Mouse (Mus musculus) brain, embryonic 14.5 days (tissue): ENCODE results near the gene Gm38655. TPM values are rescaled to one million over a fixed set of nuclear protein-coding genes. Genes with fewer than 3 reads are reported as not detected.

ENCODE experiments used
- DNase-seq: peaks from one replicate; pipeline ENCODE4 v3.0.0-alpha.2; 2011; ENCODE audit warnings: low read depth
- CTCF ChIP-seq: fragments of 200-500 bp; IDR thresholded peaks from 2 replicates; pipeline ENCODE4 v1.5.1; 2012; ENCODE audit warnings: inconsistent platforms, mild to moderate bottlenecking, moderate library complexity, borderline replicate concordance; ENCODE audit not compliant: insufficient read depth, insufficient read length; ENCODE audit errors: extremely low read depth
- POLR2A ChIP-seq: fragments of 200-500 bp; IDR thresholded peaks from 2 replicates; pipeline ENCODE4 v1.6.1; 2012; ENCODE audit warnings: mild to moderate bottlenecking, inconsistent platforms, borderline replicate concordance; ENCODE audit not compliant: poor library complexity, insufficient read depth, insufficient read length, severe bottlenecking; ENCODE audit errors: extremely low read depth
- polyA plus RNA-seq: library from polyadenylated mRNA; depleted of rRNA; stranded (reverse); fragments of >200 nt; gene quantifications from 2 replicates; pipeline ENCODE4 v1.2.3, GENCODE M21; 2012; rRNA removed

Gm38655 gene
- polyA plus RNA-seq, 1 experiment: not detected

DNA sequence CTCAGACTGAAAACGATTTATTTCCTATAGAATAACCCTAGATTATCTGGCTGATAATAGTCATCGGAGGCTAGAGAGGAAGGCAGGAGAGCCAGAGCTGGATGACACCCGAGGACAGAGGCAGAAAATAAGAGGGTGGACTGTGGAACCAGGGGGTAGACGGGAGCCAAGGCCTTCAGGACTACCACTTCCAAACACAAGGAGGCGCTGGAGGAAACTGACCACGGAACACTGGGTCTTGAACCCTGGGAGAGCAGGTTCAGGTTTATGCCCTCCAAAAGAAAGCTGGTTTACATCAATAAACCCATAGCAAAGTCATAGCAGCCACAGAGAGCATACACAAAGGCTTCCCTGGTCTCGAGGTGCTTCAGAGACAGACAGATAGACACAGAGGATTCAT, 51.3 kb downstream of the Gm38655 start:
- no peak for DNase-seq
- TF ChIP-seq CTCF (peak; percentile 32; the same call in 1 of the 2 replicates), POLR2A (no peak)

Other genes with a start within 250 kb of the Gm38655 start
- 217 and 242 TPM in 2 replicates for gene Mapk8ip3, start 238.5 kb downstream of the Gm38655 start, polyA plus RNA-seq
- 62.9 and 65.5 TPM in 2 replicates for gene Jpt2, start 214.8 kb downstream of the Gm38655 start, polyA plus RNA-seq
- gene Cramp1l, start 159.7 kb downstream of the Gm38655 start, polyA plus RNA-seq: 31.4 and 31.9 TPM in 2 replicates
- gene Ift140, start 159.4 kb downstream of the Gm38655 start, polyA plus RNA-seq: 22.9 and 23.9 TPM in 2 replicates
- 9.6 and 10.5 TPM in 2 replicates for gene Tmem204, start 91.9 kb downstream of the Gm38655 start, polyA plus RNA-seq
- 40.9 and 41.6 TPM in 2 replicates for gene Telo2, start 59.5 kb downstream of the Gm38655 start, polyA plus RNA-seq
- gene Ptx4, start 54.7 kb downstream of the Gm38655 start, polyA plus RNA-seq: 0.07 TPM in 1 of 2 replicates, not detected in the other
- gene Clcn7, start 42.1 kb downstream of the Gm38655 start, polyA plus RNA-seq: 41.4 and 45.7 TPM in 2 replicates
- gene Ccdc154, start 13.0 kb downstream of the Gm38655 start, polyA plus RNA-seq: not detected in 2 replicates
- 22.3 and 29.5 TPM in 2 replicates for gene BC003965, start 9.1 kb upstream of the Gm38655 start, polyA plus RNA-seq
- 22.3 and 24.1 TPM in 2 replicates for gene Unkl, start 12.9 kb upstream of the Gm38655 start, polyA plus RNA-seq
- gene Gnptg, start 64.7 kb upstream of the Gm38655 start, polyA plus RNA-seq: 75.1 and 108 TPM in 2 replicates
- gene Tsr3, start 64.7 kb upstream of the Gm38655 start, polyA plus RNA-seq: 40.8 and 54.0 TPM in 2 replicates
- gene Baiap3, start 80.9 kb upstream of the Gm38655 start, polyA plus RNA-seq: 15.6 and 16.6 TPM in 2 replicates
- gene Ube2i, start 99.2 kb upstream of the Gm38655 start, polyA plus RNA-seq: 481 and 573 TPM in 2 replicates
- 0.08 and 0.19 TPM in 2 replicates for gene Prss34, start 122.9 kb upstream of the Gm38655 start, polyA plus RNA-seq
- gene Prss28, start 133.2 kb upstream of the Gm38655 start, polyA plus RNA-seq: not detected in 2 replicates
- not detected in 2 replicates for gene Prss29, start 143.2 kb upstream of the Gm38655 start, polyA plus RNA-seq
- 0.06 TPM in 1 of 2 replicates, not detected in the other for gene Tpsab1, start 170.1 kb upstream of the Gm38655 start, polyA plus RNA-seq
- 0.62 and 2.5 TPM in 2 replicates for gene Tpsb2, start 190.8 kb upstream of the Gm38655 start, polyA plus RNA-seq
- gene Tpsg1, start 193.8 kb upstream of the Gm38655 start, polyA plus RNA-seq: 0.45 and 0.72 TPM in 2 replicates